Mouse (Mus musculus) liver, embryonic 16.5 days (tissue): Measurements from ENCODE around the gene Ryk. TPM values are rescaled to one million over a fixed set of nuclear protein-coding genes. Genes with fewer than 3 reads are reported as not detected.

Experiments used
- ATAC-seq: fragments of 200-750 bp; cut with Nextera tagmentation; 2 replicates; pipeline ENCODE4 v1.8.0; 2017; ENCODE audit warnings: low read depth, mild to moderate bottlenecking, moderate number of reproducible peaks, moderate library complexity
- H3K27ac ChIP-seq: fragments of 300-500 bp; sonication (generic); 2 replicates; pipeline ENCODE4 v1.5.1; 2014; ENCODE audit warnings: mild to moderate bottlenecking, low read length
- H3K27me3 ChIP-seq: fragments of 300-500 bp; sonication (generic); 2 replicates; pipeline ENCODE4 v1.6.1; 2014; ENCODE audit warnings: low read depth, low read length, mixed read lengths; ENCODE audit not compliant: control insufficient read depth, insufficient read depth
- H3K36me3 ChIP-seq: fragments of 300-500 bp; sonication (generic); 2 replicates; pipeline ENCODE4 v1.6.1; 2014; ENCODE audit warnings: mild to moderate bottlenecking; ENCODE audit not compliant: control insufficient read depth, insufficient read depth
- H3K4me1 ChIP-seq: fragments of 300-500 bp; sonication (generic); 2 replicates; pipeline ENCODE4 v1.6.1; 2014; ENCODE audit warnings: low read depth, low read length, mixed read lengths; ENCODE audit not compliant: control insufficient read depth
- H3K4me2 ChIP-seq: fragments of 300-500 bp; sonication (generic); 2 replicates; pipeline ENCODE4 v1.6.1; 2014; ENCODE audit warnings: low read depth, low read length, mixed read lengths
- H3K4me3 ChIP-seq: fragments of 300-500 bp; sonication (generic); 2 replicates; pipeline ENCODE4 v1.5.1; 2014; ENCODE audit warnings: low read depth, mild to moderate bottlenecking, low read length
- H3K9ac ChIP-seq: fragments of 300-500 bp; sonication (generic); 2 replicates; pipeline ENCODE4 v1.6.1; 2014; ENCODE audit warnings: low read depth, low read length
- H3K9me3 ChIP-seq: fragments of 300-500 bp; sonication (generic); replicated peaks from 2 replicates; pipeline ENCODE4 v1.6.1; 2016; ENCODE audit warnings: low read length; ENCODE audit not compliant: control insufficient read depth
- WGBS: fragments of 180-500 bp; shearing (Covaris S2); extraction: QIAGEN DNeasy Blood & Tissue Kit; methylation state at CpG from one replicate; pipeline ENCODE4 v1.1.7; 2014; ENCODE audit not compliant: insufficient replicate concordance; 5-methylcytosine and 5-hydroxymethylcytosine counted together
- polyA plus RNA-seq: library from polyadenylated mRNA; unstranded; fragments of >200 nt; fragmentation: Nextera tagmentation; extraction: Ambion mirVana; gene quantifications from 2 replicates; pipeline ENCODE4 v1.2.1, GENCODE M21; 2015

The Ryk gene
- polyA plus RNA-seq, 1 experiment from 2014 or later: 3.0 TPM

GRCm38 (mm10) chr9:102922866-102923434 lies 88.2 kb downstream of the Ryk start:
- no peak overlapping the region for H3K27ac ChIP-seq
- H3K4me3 ChIP-seq: no peak overlapping the region
- H3K27me3 ChIP-seq: no peaks in the 10 kb centered on the region
- H3K36me3 ChIP-seq: no peaks in the 10 kb centered on the region
- no peak for ATAC-seq
- 74% methylated on average over 7 of the region's 7 CpGs for WGBS
- H3K9ac ChIP-seq: no peak overlapping the region
- H3K9me3 ChIP-seq: no peaks in the 10 kb centered on the region
- no peak overlapping the region for H3K4me2 ChIP-seq
- H3K4me1 ChIP-seq: no peaks in the 10 kb centered on the region

GRCm38 (mm10) chr9:102923836-102924235 lies 89.1 kb downstream of the Ryk start:
- Histone ChIP-seq H3K4me1 (no peaks in the 10 kb centered on the region), H3K27me3 (no peaks in the 10 kb centered on the region), H3K9me3 (no peaks in the 10 kb centered on the region), H3K27ac (no peak overlapping the region), H3K9ac (no peak overlapping the region), H3K4me3 (no peak overlapping the region), H3K36me3 (no peaks in the 10 kb centered on the region), H3K4me2 (no peak overlapping the region)
- WGBS: 66% methylated on average over 11 of the region's 11 CpGs
- no peak for ATAC-seq

GRCm38 (mm10) chr9:102924627-102925316 lies 90.1 kb downstream of the Ryk start:
- Histone ChIP-seq H3K4me1 (no peaks in the 10 kb centered on the region), H3K27me3 (no peaks in the 10 kb centered on the region), H3K4me2 (no peak overlapping the region), H3K9ac (no peak overlapping the region), H3K4me3 (no peak overlapping the region), H3K36me3 (no peaks in the 10 kb centered on the region), H3K27ac (no peak overlapping the region), H3K9me3 (no peaks in the 10 kb centered on the region)
- no peak for ATAC-seq
- whole genome bisulfite sequencing: 32% methylated on average over 15 of the region's 15 CpGs

- WGBS: 57% methylated on average over 3 of the region's 3 CpGs
- Histone ChIP-seq H3K36me3 (no peaks in the 10 kb centered on the region), H3K9ac (no peak overlapping the region), H3K27ac (no peak overlapping the region), H3K27me3 (no peaks in the 10 kb centered on the region), H3K4me2 (no peak overlapping the region), H3K4me3 (no peak overlapping the region), H3K9me3 (no peaks in the 10 kb centered on the region), H3K4me1 (no peaks in the 10 kb centered on the region)
- peak; percentile 75 for ATAC-seq
These were observed 91.4 kb downstream of the Ryk start for GRCm38 (mm10) chr9:102926137-102926536.

- H3K4me3 ChIP-seq: no peak overlapping the region
- no peak overlapping the region for H3K9ac ChIP-seq
- no peaks in the 10 kb centered on the region for H3K36me3 ChIP-seq
- peaks cover 8% of the 10 kb centered on the region for H3K4me1 ChIP-seq
- no peak overlapping the region for H3K27ac ChIP-seq
- ATAC-seq: no peak
- 75% methylated on average over 6 of the region's 6 CpGs for WGBS
- H3K4me2 ChIP-seq: no peak overlapping the region
- no peaks in the 10 kb centered on the region for H3K27me3 ChIP-seq
- no peaks in the 10 kb centered on the region for H3K9me3 ChIP-seq
These were observed 95.1 kb downstream of the Ryk start for GRCm38 (mm10) chr9:102929776-102930175.

GRCm38 (mm10) chr9:102933925-102934721 lies 99.4 kb downstream of the Ryk start:
- ATAC-seq: peak; percentile 87
- peak overlapping the region; percentile 60 for H3K4me2 ChIP-seq
- no peak overlapping the region for H3K9ac ChIP-seq
- WGBS: 39% methylated on average over 20 of the region's 20 CpGs
- H3K4me1 ChIP-seq: peaks cover 8% of the 10 kb centered on the region
- 0 out of 2 replicates have a peak overlapping the region, but pooled peaks have one; percentile 19 for H3K27ac ChIP-seq
- no peaks in the 10 kb centered on the region for H3K27me3 ChIP-seq
- peak overlapping the region; percentile 51 for H3K4me3 ChIP-seq
- H3K9me3 ChIP-seq: no peaks in the 10 kb centered on the region
- H3K36me3 ChIP-seq: no peaks in the 10 kb centered on the region

- H3K9ac ChIP-seq: no peak overlapping the region
- no peak for ATAC-seq
- no peaks in the 10 kb centered on the region for H3K27me3 ChIP-seq
- H3K4me2 ChIP-seq: no peak overlapping the region
- H3K36me3 ChIP-seq: no peaks in the 10 kb centered on the region
- no peaks in the 10 kb centered on the region for H3K4me1 ChIP-seq
- H3K4me3 ChIP-seq: no peak overlapping the region
- H3K9me3 ChIP-seq: no peaks in the 10 kb centered on the region
- H3K27ac ChIP-seq: no peak overlapping the region
- 68% methylated on average over 4 of the region's 4 CpGs for WGBS
These were observed 107.5 kb downstream of the Ryk start for GRCm38 (mm10) chr9:102942221-102942620.

GRCm38 (mm10) chr9:102944891-102945290 lies 110.2 kb downstream of the Ryk start:
- no peaks in the 10 kb centered on the region for H3K36me3 ChIP-seq
- no peaks in the 10 kb centered on the region for H3K9me3 ChIP-seq
- WGBS: 73% methylated on average over 9 of the region's 9 CpGs
- no peak overlapping the region for H3K4me3 ChIP-seq
- no peaks in the 10 kb centered on the region for H3K4me1 ChIP-seq
- no peak overlapping the region for H3K4me2 ChIP-seq
- no peak overlapping the region for H3K27ac ChIP-seq
- no peak overlapping the region for H3K9ac ChIP-seq
- no peaks in the 10 kb centered on the region for H3K27me3 ChIP-seq
- ATAC-seq: no peak
